Mouse (Mus musculus) gastrocnemius, postnatal 10 days (tissue): ENCODE results near the gene Flcn. TPM values are rescaled to one million over a fixed set of nuclear protein-coding genes. Genes with fewer than 3 reads are reported as not detected.
A peak's percentile ranks its signal among the peaks of the same experiment; 100 is the strongest.

ENCODE experiments used
- DNase-seq: peaks from one replicate; pipeline ENCODE4 v3.0.0; 2021; ENCODE audit warnings: mixed read lengths
- total RNA-seq, 2 experiments: library from RNA; stranded (reverse); gene quantifications; 2 replicates each; pipeline ENCODE4 v1.2.3; 2021

Gene Flcn
- total RNA-seq, 2 experiments from 2014 or later, result 25.5 to 27.0 TPM

DNA sequence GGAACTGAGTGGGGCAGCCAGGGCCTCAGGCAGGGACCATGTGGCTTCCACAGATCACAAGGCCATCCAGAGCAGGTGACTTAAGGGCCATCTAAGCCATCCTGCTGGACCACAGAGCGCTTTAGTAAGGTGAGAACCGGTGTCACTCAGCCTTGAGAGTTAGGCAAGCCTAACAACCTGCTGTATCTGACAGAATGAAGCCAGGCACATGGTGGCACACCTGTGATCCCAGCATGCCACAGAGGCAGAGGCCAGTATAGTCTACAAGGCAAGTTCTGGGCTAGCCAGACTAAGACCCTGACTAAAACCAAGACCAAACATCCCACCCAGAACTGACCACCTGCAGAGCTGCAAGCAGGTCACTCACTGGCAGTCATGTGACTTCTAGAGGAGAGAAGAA, 4.2 kb downstream of the Flcn start:
- no peak for DNase-seq

DNA sequence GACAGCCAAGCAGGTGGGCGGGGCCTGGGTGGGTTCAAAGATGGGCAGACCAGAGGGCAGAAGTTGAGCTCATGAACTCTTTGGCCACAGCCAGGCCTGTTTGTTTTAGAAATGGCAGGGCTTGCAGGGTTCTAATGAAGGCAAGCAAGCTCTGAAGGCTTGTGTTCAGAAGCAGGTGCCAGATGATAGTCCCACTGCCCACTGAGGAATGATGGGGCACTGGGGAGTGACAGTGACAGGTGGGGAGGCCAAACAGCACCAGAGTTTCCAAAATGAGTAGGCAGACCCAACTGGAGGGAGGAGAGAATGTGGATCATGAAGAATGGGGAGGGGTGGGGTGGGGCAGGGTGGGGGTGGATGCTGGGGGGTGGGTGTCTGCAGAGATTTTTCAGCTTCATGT, 4.6 kb downstream of the Flcn start:
- DNase-seq, result no peak

DNA sequence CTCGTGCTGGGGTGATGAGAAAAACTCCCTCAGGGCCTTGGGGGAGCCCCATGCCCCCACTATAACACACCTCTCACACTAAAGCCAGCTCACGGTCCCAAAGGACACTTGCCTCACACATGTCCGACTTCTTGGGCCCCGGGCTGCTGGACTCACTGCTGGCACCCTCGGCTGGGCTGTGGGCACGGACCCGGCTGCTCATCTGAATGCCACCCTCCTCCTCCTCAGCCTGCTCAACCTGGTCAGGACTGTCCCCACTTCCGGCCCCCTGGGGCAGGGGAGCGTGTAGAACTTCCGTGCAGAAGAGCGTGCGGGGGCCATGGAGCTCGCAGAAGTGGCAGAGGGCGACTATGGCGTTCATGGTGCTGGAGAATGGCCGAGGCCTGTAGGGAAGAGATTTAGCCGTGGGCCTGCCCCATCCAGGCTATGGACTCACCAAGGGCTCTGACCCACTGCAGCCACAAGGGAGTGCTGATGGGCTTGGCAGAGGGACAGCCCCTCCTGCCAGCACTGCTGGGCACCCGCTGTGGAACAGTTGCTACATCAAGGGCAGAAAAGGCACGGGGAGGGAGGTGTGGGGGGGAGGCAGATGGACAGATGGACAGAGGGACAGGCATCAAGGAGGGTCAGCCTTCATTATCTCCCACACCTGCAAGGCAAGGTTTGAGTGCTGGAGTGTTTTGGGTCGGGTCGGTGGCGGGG, 5.3 kb downstream of the Flcn start:
- peak; percentile 54 for DNase-seq

DNA sequence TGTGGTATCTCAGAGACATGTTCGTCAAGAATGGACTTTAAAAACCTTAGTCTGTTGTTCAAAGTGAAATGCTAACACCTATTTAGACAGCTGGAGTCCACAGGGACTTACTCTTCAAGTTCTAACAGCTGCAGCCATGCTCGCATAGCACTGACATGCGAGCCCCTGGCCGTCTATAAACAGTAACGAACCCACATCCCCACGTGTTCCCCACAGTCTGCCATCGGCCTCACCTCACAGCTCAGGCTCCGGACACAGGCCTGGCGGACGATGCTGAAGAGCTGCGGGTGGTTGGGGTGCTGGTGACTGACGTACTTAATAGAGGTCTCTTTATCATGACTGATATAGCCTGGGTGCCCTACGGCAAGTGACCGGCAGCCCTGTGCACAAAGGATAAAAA, 6.3 kb downstream of the Flcn start:
- DNase-seq, result no peak

DNA sequence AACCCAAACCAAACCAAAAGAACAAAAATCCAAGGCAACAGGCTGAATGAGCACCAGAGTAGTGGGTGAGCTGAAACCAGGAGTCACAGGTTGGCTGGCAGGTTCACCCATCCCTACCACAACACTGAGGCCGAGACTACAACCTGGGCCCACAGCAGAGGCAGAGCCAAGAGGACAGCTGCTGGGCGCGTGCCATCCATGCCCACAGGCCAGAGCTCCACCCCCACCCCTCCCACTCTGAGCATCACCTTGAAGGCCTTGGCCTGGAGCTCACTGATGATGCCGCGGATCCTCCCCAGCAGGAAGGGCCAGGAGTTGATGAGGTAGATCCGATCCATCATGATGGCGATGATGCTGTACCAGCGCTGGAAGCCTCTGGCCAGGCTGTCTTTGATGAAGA, 7.9 kb downstream of the Flcn start:
- no peak for DNase-seq

DNA sequence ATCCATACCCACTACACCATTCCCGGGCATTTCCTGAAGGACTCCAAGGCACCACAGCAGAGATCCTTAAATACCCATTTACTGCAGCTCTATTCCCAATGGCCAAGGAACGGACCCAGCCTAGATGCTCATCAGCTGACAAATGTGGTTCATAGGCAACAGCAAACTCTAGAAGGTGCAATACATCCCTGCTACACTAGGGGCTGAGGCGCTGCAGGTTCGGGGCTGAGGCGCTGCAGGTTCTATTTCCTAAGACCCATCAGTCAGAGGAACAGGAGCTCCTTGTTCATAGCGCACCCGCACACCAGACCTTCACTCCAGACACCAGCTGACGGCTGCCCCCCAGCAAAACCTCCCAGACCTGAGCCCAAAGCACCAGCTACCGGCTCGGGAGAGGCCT, 9.4 kb downstream of the Flcn start:
- DNase-seq, result no peak

DNA sequence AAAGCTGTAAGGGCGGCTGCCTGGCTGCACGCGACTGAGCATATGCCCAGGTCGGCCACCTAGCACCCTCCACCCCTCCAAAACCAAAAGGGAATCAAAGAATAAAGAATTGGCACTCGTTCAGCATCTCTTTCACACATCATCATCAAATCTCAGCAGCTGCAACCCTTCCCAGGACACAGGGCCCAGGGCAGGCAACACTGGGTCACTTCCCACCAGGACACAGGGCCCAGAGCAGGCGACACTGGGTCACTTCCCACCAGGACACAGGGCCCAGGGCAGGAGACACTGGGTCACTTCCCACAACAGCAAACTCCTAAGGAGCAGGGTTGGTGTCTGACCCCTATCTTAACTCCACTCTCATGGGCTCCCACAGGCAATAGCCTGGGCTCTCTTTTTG, 16.4 kb downstream of the Flcn start:
- DNase-seq, result no peak

DNA sequence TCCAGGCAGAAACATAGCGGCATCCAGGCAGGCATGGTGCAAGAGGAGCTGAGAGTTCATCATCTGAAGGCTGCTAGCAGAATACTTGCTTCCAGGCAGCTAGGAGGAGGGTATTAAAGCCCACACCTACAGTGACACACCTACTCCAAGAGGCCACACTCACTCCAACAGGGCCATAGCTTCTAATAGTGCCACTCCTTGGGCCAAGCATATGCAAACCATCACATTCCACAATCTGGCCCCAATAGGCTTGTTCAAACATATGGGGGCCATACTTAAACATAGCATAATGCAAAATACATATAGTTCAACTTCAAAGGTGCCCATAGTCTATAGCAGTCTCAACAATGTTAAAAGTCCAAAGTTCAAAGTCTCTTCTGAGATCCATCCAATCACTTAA, 20.5 kb downstream of the Flcn start:
- DNase-seq, result no peak

DNA sequence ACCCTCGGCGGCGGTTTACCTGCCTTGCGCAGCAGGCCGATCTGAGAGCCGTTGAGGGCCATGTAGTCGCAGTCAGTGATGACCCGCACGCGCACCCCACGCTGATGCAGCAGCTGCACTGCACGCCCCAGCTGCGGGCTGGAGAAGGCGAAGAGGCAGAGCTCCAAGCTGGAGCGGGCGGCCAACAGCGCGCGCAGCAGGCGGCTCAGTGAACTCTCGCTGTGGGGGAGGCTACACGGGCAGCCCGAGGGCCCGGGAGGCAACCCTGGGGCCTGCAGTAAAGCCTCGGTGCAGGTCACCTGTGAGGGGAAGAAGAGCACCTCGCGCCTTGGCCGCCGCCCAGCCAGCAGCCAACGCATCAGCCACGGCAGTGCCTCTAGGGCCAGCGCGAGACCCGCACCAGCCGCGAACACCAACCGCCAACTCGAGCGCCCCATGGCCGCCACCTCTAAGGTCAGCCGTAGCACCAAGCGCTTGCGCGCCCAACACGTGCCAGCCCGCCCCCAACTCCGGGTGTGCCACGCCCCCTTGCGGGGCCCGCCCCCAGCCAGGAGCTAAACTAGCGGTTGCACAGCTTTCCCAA, 22.5 kb downstream of the Flcn start, which contains the start of gene Pld6:
Pld6 (minus strand) TSS at position 447 of the 583 bp plus-strand sequence.
- DNase-seq, result peak; percentile 71

DNA sequence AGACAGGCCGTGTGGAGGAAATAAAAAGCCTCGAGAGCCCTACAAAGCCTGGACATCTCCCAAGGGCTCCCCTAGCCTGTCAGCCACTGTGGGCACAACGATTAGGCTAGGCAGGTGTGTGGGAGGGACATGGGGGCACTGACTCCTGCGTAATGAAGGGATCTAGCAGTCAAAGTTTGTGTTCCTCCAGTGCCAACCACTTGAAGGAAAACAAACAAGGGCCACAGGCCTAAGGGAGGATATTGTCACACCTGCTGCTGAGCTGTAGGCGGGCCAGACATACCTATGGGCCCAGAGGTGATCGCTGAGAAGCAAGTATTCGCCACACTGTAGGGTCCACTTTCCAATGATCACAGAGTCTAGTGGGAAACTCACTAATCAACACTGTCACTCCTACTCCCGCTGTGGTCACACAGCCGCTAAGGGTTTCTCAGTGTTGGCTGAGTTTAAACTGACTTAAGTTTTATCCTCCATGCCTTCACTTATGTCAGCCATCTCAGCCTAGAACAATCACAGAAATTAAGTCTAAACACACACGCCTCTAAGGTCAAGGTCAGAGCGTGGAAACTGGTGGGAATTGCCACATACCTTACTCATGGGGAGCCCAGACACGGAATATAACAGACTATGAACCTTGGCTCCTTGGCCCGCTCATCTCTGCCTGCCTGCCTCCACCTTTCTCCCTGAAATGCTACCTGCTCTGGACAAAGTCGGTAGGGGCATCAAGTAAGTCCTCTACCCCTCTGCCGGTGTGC, 23.2 kb downstream of the Flcn start:
- no peak for DNase-seq

DNA sequence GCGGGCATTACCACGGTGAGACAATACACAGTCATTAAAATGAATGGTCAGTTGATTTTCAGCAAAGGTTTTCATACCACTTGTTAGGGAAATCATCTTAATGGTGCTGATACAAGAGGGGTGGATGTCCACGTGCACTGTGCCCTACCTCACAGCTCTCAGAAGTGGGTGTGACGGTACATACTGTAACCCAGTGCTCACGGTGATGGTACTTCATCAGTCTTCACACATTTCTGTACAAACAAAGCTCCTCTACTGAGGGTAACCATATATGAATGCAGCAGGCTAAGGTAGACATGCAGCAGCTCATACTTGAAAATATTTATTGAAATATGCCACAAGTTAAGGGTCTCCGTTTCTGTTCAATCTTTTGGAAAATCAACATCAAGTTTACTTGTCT, 26.2 kb downstream of the Flcn start:
- DNase-seq, result no peak

DNA sequence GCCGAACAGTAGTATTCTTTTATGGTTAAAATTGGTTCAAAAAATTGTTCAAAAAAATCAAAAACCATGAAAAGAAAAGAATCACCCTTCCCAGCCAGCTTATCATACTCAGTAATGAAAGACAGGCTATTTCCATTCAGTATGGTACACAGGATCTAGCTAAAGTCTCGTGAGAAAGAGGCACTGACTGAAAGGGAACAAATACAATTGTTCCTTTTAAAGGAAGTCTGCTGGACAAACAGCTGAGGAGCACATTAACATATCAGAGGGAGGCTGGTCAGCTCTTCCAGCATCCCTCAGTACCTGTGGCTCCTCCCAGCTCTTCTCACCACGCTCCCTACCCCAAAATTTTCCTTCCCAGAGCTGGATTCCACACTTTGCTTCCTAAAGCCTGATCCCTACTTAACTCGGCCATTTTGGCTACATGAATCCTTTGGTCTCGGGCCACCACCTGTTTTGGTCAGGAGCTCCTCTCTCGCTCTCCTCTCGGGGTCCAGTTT, 27.7 kb downstream of the Flcn start:
- DNase-seq, result no peak

DNA sequence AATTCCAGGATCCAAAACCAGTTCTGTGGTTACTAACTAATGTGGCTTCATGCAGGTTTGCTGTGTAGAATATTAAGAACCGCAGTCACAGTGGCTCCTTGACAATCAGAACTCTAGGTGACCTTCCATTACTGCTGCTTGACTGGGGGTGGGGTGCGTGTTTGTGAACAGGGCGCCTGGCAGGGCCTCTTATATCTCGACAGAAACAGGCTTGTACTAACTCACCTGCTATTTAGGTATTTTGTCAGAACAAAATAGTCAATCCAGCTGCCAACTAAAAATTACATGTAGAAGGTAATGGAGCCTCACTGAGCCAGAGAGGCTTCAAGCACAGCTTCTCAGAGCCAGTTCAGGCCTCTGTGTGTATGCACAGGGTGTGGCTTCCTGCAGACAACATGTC, 29.6 kb downstream of the Flcn start:
- no peak for DNase-seq

DNA sequence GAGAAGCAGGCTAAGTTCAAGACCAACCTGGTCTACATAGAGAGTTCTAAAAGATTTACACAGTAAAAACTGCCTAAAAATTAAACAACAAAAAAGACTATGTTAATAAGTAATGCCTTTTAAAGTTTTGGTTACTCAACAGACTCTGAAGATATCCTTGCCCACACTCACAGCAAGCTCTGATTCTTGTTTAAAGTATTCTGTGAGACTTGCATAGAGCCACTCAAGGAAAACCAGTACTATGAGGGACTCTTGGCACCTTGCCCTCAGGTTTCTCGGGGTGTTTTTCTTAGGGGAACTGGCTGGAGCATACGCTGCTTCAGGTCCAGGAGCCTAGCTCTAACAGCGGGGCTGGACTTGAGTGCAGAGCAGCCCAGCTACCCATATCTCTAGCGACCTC, 30.4 kb downstream of the Flcn start:
- no peak for DNase-seq

DNA sequence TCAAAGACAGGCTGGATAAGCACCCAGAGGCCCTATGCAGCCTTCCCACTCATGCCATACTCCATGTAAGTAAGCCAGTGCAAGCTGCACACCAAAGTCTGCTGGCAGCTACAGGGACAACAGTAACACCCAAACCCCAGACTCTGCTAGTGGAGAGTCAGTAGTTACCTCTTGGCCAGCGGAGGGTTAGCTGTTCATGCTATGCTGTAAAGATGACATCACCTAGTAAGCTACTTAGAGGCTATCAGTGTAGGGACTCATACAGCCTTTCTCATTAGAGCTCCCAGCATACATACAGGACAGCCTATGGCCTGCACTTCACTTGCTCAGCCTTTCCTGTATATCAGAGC, 31.0 kb downstream of the Flcn start:
- no peak for DNase-seq

DNA sequence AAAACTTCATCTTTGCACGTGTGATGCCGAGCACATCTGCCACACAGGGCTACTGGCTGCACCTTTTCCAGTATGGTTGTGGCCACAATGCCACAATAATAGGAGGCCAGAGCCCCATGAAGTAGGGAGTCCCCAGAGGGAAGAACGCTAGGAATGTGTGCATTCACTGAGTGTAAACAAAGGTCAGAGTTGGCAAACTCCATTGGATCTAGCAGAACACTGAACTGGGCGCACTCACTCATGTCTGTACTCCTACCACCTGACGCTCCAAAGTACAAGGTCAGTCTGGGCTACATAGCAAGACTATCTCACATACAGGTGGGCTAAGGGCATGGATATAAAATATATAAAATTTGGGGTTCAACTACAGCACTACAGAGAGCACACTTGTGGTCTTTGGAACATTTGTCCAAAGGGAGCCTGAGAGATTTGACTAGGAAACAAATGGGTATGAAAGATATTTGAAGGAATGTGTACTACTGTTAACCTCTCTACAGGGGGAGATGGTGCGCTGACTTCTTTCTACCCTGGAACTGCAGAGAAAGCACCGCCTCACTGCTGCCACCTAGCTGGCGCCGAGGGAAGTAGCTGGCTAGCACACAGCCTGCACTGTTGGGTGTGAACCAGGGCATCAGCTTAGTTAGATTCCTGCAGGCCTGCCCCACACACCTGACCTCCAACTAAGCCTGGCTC, 31.5 kb downstream of the Flcn start:
- peak; percentile 78 for DNase-seq

DNA sequence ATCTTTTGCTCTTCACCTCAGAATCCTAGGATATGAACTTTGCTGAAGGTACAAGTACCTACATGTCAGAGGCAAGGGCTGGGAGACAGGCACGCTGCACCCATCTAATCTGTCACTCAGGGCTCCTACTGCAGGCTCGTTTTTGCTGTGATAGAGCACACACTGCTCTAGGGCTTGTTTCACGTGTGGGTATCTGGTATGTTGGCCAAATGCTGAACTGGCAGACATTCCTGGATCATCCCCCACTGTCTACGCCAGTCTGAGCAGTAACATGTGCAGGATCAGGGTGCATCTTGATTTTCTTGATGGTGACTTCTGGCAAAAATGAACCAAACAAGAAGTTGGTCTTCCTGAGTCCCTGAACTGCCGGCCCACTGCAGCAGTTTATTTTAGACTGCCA, 32.6 kb downstream of the Flcn start:
- no peak for DNase-seq

DNA sequence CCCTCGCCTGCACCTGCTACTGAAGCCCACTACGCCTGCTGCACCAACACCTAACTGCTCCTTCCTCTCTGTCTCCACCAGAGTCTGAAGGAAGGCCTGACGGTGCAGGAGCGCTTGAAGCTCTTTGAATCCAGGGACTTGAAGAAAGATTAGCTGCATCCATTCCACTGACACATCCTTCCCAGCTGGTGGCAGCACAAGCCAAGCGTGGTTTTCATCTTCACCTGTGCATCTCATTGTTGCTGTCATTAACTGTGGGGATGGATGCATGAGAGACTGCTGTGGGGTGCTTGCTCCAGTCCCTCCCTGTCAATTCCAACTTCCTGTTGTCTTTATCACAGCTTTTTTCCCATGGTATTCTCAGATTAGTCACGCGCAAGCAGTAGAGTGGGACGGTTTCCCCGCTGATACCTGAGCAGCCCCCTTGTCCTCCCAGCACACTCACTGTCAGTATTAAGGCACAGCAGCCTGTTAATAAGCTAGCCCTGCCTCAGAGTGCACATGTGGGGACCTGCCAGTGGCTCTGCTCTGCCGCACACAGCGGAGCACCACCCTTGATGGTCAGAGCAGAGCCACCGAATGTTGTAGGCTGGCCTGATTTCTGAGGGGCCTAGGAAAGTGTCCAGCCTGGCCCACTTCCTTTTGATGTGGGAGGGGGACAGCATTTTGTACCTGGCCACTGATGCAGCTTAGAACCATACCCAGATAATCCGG, 34.2 kb downstream of the Flcn start:
- no peak for DNase-seq

DNA sequence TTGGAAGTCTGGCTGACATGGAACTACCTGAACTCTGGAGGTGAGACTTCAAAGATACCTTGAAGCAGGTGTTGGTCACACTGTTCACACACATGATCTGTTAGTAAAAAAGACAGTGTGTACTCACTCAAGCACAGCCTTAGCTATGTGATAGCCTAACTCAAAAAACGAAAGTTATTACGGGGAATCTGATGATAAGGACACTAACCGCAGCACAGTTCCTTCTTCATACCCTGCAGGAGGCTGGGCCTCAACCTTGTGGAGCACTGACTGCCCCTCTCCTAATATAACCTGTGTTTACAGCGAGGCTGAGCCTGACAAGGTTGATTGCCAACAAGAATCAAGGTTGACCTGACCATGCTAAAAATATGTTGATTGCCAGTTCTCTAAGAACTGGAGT, 35.3 kb downstream of the Flcn start:
- no peak for DNase-seq

DNA sequence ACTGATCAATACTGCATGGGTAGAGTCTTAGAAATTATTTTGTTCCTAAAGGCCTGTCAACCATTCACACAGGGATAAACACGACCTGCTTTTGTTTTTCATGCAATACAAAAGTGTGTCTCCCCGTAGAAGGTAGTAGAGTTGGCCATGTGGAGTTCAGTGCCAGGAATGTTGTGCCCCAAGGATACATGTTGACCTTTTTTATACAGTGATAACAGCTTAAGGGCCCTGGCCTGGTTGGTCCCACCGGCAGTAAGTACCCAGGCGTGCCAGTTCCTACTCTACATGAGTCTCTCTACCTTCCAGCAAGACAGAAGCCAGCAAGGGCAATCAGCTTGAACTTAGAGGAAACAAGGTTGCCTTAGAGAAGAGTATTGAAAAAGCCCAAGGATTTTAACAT, 36.9 kb downstream of the Flcn start:
- DNase-seq, result no peak

DNA sequence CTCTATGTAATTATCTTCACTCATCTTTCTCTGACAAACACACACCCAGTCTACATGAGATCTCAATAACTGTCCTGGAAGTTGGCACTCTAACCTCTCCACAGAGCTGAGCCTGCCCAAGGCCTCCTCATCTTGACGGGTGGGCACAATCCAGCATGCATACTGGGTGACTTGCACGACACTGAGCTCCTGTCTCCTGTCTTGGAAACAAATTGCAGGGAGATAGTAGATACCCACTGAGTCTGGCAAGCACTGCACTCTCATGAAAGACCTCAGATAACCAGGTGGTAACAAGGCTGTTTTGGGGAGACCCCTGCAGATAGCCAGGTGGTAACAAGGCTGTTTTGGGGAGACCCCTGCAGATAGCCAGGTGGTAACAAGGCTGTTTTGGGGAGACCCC, 37.5 kb downstream of the Flcn start:
- DNase-seq, result no peak

DNA sequence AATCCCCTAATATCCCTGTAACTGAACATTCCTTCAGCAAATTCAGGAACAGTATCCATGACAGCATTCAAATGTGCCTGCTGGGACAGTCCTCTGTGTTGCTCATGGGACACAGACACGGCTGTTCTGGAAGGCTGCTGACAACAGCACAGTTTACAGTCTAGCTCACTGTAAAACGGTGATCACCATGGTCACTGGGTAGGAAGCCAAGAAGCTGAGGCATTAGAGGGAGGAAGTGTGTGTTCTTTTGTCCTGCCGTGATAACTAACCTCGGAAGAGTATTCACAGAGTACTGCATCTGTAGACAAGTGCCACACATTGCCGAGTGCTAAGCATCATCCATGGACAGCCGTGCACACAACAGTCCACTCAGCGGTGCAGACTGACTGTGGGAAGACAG, 39.1 kb downstream of the Flcn start:
- no peak for DNase-seq
